Mouse (Mus musculus) liver, adult 2 months (tissue): Measurements from ENCODE around the gene Taz. TPM values are rescaled to one million over a fixed set of nuclear protein-coding genes. Genes with fewer than 3 reads are reported as not detected.
A peak's percentile ranks its signal among the peaks of the same experiment; 100 is the strongest.

ENCODE experiments used
- DNase-seq: peaks from one replicate; pipeline ENCODE4 v3.0.0-alpha.2; 2011; ENCODE audit warnings: low read depth, low spot score; ENCODE audit errors: extremely low read depth
- H3K27ac ChIP-seq: fragments of 200-500 bp; replicated peaks from 2 replicates; pipeline ENCODE4 v1.5.1; 2012; ENCODE audit warnings: low read depth, mild to moderate bottlenecking, control low read depth, inconsistent platforms, low read length; ENCODE audit not compliant: insufficient read depth
- H3K27me3 ChIP-seq: fragments of 200-500 bp; 2 replicates; pipeline ENCODE4 v1.6.1; 2012; ENCODE audit warnings: mild to moderate bottlenecking, moderate library complexity, low read length, inconsistent platforms; ENCODE audit not compliant: control insufficient read depth, insufficient read depth
- H3K36me3 ChIP-seq: fragments of 200-500 bp; 2 replicates; pipeline ENCODE4 v1.6.1; 2012; ENCODE audit warnings: low read length, inconsistent platforms; ENCODE audit not compliant: control insufficient read depth, insufficient read depth
- H3K4me1 ChIP-seq: fragments of 200-500 bp; 2 replicates; pipeline ENCODE4 v1.6.1; 2011; ENCODE audit warnings: low read length; ENCODE audit not compliant: control insufficient read depth, insufficient read depth
- H3K4me3 ChIP-seq: fragments of 200-500 bp; 2 replicates; pipeline ENCODE4 v1.5.1; 2011; ENCODE audit warnings: low read depth, mild to moderate bottlenecking, control low read depth, low read length, moderate library complexity; ENCODE audit not compliant: insufficient read depth
- H3K79me2 ChIP-seq: fragments of 200-500 bp; 2 replicates; pipeline ENCODE4 v1.6.1; 2012; ENCODE audit warnings: inconsistent platforms, mild to moderate bottlenecking, low read length, moderate library complexity; ENCODE audit not compliant: control insufficient read depth, insufficient read depth
- H3K9ac ChIP-seq: fragments of 200-500 bp; 2 replicates; pipeline ENCODE4 v1.6.1; 2012; ENCODE audit warnings: low read depth, mild to moderate bottlenecking, control low read depth, inconsistent platforms, low read length
- CTCF ChIP-seq: fragments of 200-500 bp; IDR thresholded peaks from 2 replicates; pipeline ENCODE4 v1.5.1; 2011; ENCODE audit warnings: low read depth, low read length, control low read depth
- POLR2A ChIP-seq: fragments of 200-500 bp; IDR thresholded peaks from 2 replicates; pipeline ENCODE4 v1.6.1; 2011; ENCODE audit warnings: low read length, control low read depth; ENCODE audit not compliant: insufficient read depth; ENCODE audit errors: extremely low read depth
- WGBS: fragments of 180-500 bp; shearing (Covaris S2); methylation state at CpG from one replicate; pipeline ENCODE4 v1.1.7; 2018; 5-methylcytosine and 5-hydroxymethylcytosine counted together
- polyA plus RNA-seq: library from polyadenylated mRNA; depleted of rRNA; stranded (reverse); fragments of >200 nt; gene quantifications from 2 replicates; pipeline ENCODE4 v1.2.3, GENCODE M21; 2012; rRNA removed
- total RNA-seq: library from RNA; depleted of rRNA; stranded (reverse); fragments of >200 nt; gene quantifications from 2 replicates; pipeline ENCODE4 v1.2.3, GENCODE M21; 2014; rRNA removed

Taz gene
- total RNA-seq (29.7 and 37.2 TPM in 2 replicates), polyA plus RNA-seq (48.8 and 53.9 TPM in 2 replicates)

DNA sequence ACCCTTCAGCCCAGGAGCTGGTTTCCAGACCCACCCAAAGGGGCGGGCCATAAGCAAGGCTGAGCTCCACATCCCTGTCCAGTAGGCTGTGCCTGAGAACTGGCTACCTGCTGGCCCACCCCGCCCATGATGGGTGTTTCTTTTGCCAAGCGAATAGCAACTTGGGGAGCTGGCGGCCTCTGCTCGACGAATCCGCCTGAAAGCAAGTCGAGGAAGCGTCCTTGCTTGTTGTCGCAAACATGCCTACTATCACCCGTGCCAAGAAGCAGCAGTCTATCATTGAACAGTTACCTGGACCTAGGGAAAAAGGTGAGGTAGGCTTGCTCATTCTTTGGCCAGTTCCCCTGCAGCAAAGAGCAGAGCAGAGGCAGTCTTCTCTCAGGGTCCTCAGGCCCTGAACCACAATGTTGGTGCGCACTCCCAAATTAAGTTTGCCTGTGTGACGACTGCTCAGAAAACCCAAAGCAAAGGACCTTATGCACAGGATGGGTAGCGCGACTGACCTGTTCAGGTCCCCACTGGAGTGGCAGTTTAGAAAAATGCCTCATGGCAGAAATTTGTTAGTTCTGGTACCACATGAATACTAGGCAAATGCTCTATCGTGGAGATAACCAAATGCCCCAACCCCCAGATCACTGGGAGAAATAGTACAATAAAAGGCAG lies at the start of gene Taz, which contains the start of gene Dnase1l1:
Taz (plus strand) TSS at position 181 of the 663 bp plus-strand sequence.
Dnase1l1 (minus strand) TSS at position 606 of the 663 bp plus-strand sequence.
- peak within 1 kb of the TSS; percentile 91 for H3K9ac ChIP-seq
- TF ChIP-seq POLR2A (peak; percentile 34; the same call in 1 of the 2 replicates), CTCF (no peak)
- peak within 1 kb of the TSS; percentile 92 for H3K27ac ChIP-seq
- peaks cover 6% of the 10 kb centered on the region; the same call in 1 of the 2 replicates for H3K4me1 ChIP-seq
- no peaks in the 10 kb centered on the region for H3K36me3 ChIP-seq
- H3K4me3 ChIP-seq, result peak within 1 kb of the TSS; percentile 67
- H3K27me3 ChIP-seq, result no peaks in the 10 kb centered on the region
- under 1% methylated on average over 16 of the region's 16 CpGs for WGBS
- peaks cover 3% of the 10 kb centered on the region; the same call in 1 of the 2 replicates for H3K79me2 ChIP-seq
- peak; percentile 88 for DNase-seq

DNA sequence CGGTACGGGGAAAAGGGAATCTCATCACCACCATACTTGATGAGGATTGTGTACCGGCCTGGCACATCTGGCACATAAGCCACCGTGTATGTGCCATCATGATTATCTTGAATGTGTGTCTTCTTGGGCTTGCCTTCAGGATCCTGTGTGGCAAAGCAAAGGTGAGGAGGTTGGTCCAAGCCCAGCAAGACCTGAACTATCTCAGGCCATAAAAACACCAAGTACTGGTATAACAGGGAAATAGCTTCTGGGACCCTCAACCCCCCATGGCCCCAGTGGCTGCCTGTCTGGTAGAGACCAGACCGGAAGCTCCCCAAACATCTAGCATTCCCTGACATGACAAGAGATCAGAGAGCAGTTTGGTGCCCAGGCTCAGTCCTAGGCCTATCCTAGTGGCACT lies 48.5 kb upstream of the Taz start:
- Histone ChIP-seq H3K4me3 (no peak overlapping the region), H3K36me3 (no peaks in the 10 kb centered on the region; the same call in 1 of the 2 replicates), H3K4me1 (no peaks in the 10 kb centered on the region), H3K79me2 (no peaks in the 10 kb centered on the region), H3K27ac (no peak overlapping the region), H3K27me3 (no peaks in the 10 kb centered on the region), H3K9ac (no peak overlapping the region)
- TF ChIP-seq CTCF (no peak), POLR2A (no peak)
- no peak for DNase-seq
- WGBS, result 89% methylated on average over 5 of the region's 5 CpGs

DNA sequence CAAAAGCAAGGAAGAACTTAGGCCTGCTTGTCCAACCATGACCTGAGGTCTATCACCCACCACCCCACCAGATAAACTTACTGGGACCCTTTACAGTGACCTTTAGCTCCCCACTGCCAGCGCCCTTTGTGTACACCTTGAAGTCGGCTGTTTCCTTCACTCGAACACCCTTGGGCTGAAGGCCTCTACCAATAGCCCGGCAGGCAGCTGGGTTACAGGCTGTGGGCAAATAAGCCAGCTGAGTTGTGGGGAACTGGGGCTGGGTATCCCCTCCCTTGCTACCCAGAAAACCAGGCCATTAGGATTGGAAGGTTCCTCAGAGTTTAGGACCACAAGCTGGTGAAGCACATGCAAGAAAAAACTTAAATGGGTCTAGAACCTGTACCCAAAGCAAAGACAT lies 41.4 kb upstream of the Taz start:
- Histone ChIP-seq H3K4me1 (no peaks in the 10 kb centered on the region), H3K79me2 (no peaks in the 10 kb centered on the region), H3K36me3 (no peaks in the 10 kb centered on the region), H3K4me3 (no peak overlapping the region), H3K27me3 (no peaks in the 10 kb centered on the region), H3K9ac (no peak overlapping the region), H3K27ac (no peak overlapping the region)
- no peak for TF ChIP-seq POLR2A
- TF ChIP-seq CTCF, result no peak
- WGBS, result 95% methylated on average over 4 of the region's 4 CpGs
- no peak for DNase-seq

DNA sequence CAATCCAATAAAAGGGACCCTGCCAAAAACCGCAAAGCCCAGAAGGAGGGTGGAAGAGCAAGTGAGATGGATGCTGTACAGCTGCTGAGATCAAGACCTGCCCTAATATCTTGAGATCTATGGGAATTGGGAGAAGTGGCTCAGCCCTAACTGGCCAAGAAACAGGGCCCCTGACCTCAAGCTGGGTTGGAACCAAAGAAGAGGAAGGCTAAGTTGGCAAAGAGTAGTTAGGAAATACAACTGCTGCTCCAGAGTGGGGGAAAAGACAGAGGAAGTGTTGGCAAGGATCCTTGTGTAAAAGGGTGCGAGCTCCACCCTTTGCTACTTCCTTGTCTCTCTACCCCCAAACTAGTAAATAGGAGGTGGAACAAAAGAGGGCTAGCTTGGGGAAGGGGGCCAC lies 38.3 kb upstream of the Taz start:
- Histone ChIP-seq H3K27me3 (no peaks in the 10 kb centered on the region), H3K27ac (no peak overlapping the region), H3K4me3 (no peak overlapping the region), H3K79me2 (no peaks in the 10 kb centered on the region), H3K9ac (no peak overlapping the region), H3K36me3 (no peaks in the 10 kb centered on the region), H3K4me1 (no peaks in the 10 kb centered on the region)
- TF ChIP-seq CTCF, result no peak
- no peak for TF ChIP-seq POLR2A
- whole genome bisulfite sequencing, result 68% methylated on average over 2 of the region's 2 CpGs
- DNase-seq, result peak; percentile 29

DNA sequence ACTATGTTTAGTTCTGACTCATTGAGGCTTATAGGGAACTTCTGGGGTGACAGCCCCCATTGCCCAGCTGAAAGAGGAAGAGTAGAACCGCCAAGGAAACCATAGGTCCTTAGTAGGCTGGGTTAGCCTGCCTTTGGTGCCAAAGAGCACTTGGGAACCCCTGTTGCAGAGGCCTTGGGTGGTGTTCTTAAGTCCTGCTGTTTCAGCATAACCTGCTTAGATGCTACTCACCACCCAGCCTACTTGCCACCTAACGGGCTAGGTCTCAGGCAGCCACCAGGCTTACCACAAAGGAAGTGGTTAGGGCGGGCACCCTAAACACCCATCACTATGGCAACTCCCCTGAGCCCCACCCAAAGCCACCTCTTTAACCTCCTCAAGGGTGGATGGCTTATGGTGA lies 37.9 kb upstream of the Taz start:
- Histone ChIP-seq H3K4me1 (no peaks in the 10 kb centered on the region), H3K79me2 (no peaks in the 10 kb centered on the region), H3K27me3 (no peaks in the 10 kb centered on the region), H3K9ac (no peak overlapping the region), H3K36me3 (no peaks in the 10 kb centered on the region), H3K27ac (peak overlapping the region; percentile 40), H3K4me3 (no peak overlapping the region)
- no peak for DNase-seq
- TF ChIP-seq CTCF, result no peak
- no peak for TF ChIP-seq POLR2A
- WGBS, result 65% methylated on average over 3 of the region's 3 CpGs

DNA sequence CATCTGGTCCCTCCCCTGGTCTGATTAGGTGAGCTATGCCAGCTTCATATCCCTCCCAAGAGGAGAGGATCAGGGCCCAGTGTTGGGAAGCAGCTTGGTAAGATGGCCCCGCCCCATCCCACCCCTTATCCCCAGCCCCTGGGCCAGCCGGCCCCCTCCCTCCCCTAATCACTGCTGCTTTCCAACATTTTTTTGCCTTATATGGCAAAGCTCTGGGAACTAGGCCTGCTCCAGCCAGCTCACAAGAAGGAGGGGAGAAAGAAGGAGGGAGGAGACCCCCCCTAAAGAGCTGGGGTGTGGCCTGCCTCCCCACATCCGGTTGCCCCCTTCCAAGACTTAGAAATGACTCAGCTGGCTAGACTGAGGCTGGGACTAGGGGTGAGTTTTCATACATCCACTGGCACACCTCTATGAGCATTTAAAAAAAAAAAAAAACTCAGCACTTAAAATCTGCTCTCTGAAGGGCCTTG lies 37.1 kb upstream of the Taz start:
- no peak overlapping the region for H3K9ac ChIP-seq
- TF ChIP-seq CTCF (no peak), POLR2A (no peak)

More for the DNA sequence above, 37.1 kb upstream of the Taz start:
- Histone ChIP-seq H3K36me3 (no peaks in the 10 kb centered on the region), H3K27me3 (no peaks in the 10 kb centered on the region), H3K27ac (peak overlapping the region; percentile 40; the same call in 1 of the 2 replicates), H3K79me2 (no peaks in the 10 kb centered on the region), H3K4me3 (peak overlapping the region; percentile 37), H3K4me1 (no peaks in the 10 kb centered on the region)
- DNase-seq, result peak; percentile 21
- WGBS, result 37% methylated on average over 2 of the region's 3 CpGs
